Mouse (Mus musculus) liver, embryonic 15.5 days (tissue): Measurements from ENCODE around the gene Fbxo3. TPM values are rescaled to one million over a fixed set of nuclear protein-coding genes. Genes with fewer than 3 reads are reported as not detected.

Experiments used
- polyA plus RNA-seq: library from polyadenylated mRNA; unstranded; fragments of >200 nt; fragmentation: Nextera tagmentation; extraction: Ambion mirVana; gene quantifications from 2 replicates; pipeline ENCODE4 v1.2.1, GENCODE M21; 2015

The Fbxo3 gene
- polyA plus RNA-seq, 1 experiment from 2014 or later = 46.4 TPM

Other genes starting within 250 kb of the Fbxo3 start
- gene Caprin1, start 230.1 kb upstream of the Fbxo3 start, polyA plus RNA-seq = 110 and 112 TPM in 2 replicates
- 148 and 156 TPM in 2 replicates for gene Lmo2, start 69.7 kb upstream of the Fbxo3 start, polyA plus RNA-seq
- gene 4931422A03Rik, start 640 bp downstream of the Fbxo3 start, polyA plus RNA-seq = 1.4 and 1.7 TPM in 2 replicates
- 0.10 and 0.13 TPM in 2 replicates for gene Gm10912, start 38.1 kb downstream of the Fbxo3 start, polyA plus RNA-seq
- gene Gm10799, start 40.8 kb downstream of the Fbxo3 start, polyA plus RNA-seq = not detected in 2 replicates
- 11.0 and 11.4 TPM in 2 replicates for gene Cd59b, start 42.1 kb downstream of the Fbxo3 start, polyA plus RNA-seq
- gene Cd59a, start 68.1 kb downstream of the Fbxo3 start, polyA plus RNA-seq = 90.3 and 92.5 TPM in 2 replicates
- 0.36 and 0.77 TPM in 2 replicates for gene A930018P22Rik, start 95.0 kb downstream of the Fbxo3 start, polyA plus RNA-seq